Mouse (Mus musculus): ENCODE data around the gene St7. TPM values are rescaled to one million over a fixed set of nuclear protein-coding genes. Genes with fewer than 3 reads are reported as not detected.

Gene St7
- polyA plus RNA-seq, 1 experiment from 2014 or later, result 20.0 TPM

DNA sequence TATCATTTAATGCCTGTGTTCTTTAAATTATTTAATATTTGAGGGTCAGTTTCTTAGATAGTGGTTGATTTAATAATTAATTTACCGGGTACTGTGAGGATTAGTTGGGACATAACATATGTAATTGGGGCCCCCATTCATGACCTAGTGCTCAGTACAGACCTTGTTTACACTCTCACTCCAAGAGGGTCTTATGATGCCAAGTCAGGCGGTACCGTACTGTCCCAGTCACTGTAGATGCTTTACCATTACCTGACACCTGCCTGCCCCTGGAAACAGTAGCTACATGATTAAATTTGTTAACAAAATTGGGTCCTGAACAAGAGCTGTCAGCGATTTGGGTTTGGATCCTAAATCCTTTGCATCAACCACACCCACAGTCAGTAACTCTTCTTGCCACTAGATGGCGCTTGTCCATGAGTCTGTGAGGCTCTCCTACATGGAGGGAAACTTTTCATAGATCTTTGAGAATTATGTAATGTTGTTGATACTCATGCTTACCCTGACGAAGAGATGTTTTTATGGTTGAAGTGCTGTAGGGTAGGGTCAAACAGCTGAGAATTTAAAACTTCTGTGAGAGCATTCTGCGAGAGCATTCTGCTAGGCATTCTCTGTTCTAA lies 33.2 kb downstream of the St7 start:
- Histone ChIP-seq H3K36me3 (ENCODE audit: control insufficient read depth, insufficient read depth, low read length) (no peaks in the 10 kb centered on the region), H3K9me3 (ENCODE audit: control insufficient read depth, low read length) (no peaks in the 10 kb centered on the region), H3K4me1 (ENCODE audit: control insufficient read depth, insufficient read depth, low read length) (peaks cover 4% of the 10 kb centered on the region; the same call in 1 of the 2 replicates), H3K27me3 (ENCODE audit: control insufficient read depth, insufficient read depth, low read length) (no peaks in the 10 kb centered on the region), H3K4me3 (ENCODE audit: low read depth, low read length) (no peak overlapping the region), H3K4me2 (ENCODE audit: low read depth, severe bottlenecking) (no peak overlapping the region), H3K9ac (ENCODE audit: low read length) (no peak overlapping the region), H3K27ac (replicated peaks; ENCODE audit: low read depth, low read length) (no peak overlapping the region)
- 46% methylated on average over 7 of the region's 7 CpGs for WGBS
- DNase-seq (ENCODE audit: low spot score) (peak; percentile 54), ATAC-seq (ENCODE audit: insufficient number of reproducible peaks, low FRiP score, low TSS enrichment, low read depth) (no peak)

DNA sequence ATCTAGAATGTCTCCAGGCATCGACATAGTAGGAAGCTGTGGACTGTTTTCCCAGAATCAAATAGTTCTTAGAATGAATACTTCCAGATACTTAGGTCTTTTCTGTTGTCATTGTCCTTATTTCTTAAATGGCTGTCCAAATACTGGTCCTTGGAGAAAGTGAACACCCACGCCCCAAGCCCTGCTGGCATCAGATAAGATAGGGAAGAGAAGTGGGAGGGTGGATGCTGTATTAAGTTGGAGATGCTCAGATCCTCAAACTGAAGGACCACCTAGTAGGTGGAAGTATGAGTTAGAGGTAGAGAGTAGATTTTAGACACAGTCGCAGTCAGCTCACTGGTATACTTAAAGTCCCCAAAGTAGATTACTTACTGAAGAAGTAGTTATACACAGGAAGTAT lies 34.5 kb downstream of the St7 start:
- no peak overlapping the region for H3K27ac ChIP-seq (replicated peaks; ENCODE audit: low read depth, low read length)
- H3K4me2 ChIP-seq (ENCODE audit: low read depth, severe bottlenecking), result no peak overlapping the region
- peaks cover 4% of the 10 kb centered on the region; the same call in 1 of the 2 replicates for H3K4me1 ChIP-seq (ENCODE audit: control insufficient read depth, insufficient read depth, low read length)
- no peak overlapping the region for H3K4me3 ChIP-seq (ENCODE audit: low read depth, low read length)
- no peak overlapping the region for H3K9ac ChIP-seq (ENCODE audit: low read length)
- H3K27me3 ChIP-seq (ENCODE audit: control insufficient read depth, insufficient read depth, low read length), result no peaks in the 10 kb centered on the region
- 87% methylated on average over 3 of the region's 3 CpGs for WGBS
- no peaks in the 10 kb centered on the region for H3K36me3 ChIP-seq (ENCODE audit: control insufficient read depth, insufficient read depth, low read length)
- DNase-seq (ENCODE audit: low spot score) (no peak), ATAC-seq (ENCODE audit: insufficient number of reproducible peaks, low FRiP score, low TSS enrichment, low read depth) (no peak)
- no peaks in the 10 kb centered on the region for H3K9me3 ChIP-seq (ENCODE audit: control insufficient read depth, low read length)

DNA sequence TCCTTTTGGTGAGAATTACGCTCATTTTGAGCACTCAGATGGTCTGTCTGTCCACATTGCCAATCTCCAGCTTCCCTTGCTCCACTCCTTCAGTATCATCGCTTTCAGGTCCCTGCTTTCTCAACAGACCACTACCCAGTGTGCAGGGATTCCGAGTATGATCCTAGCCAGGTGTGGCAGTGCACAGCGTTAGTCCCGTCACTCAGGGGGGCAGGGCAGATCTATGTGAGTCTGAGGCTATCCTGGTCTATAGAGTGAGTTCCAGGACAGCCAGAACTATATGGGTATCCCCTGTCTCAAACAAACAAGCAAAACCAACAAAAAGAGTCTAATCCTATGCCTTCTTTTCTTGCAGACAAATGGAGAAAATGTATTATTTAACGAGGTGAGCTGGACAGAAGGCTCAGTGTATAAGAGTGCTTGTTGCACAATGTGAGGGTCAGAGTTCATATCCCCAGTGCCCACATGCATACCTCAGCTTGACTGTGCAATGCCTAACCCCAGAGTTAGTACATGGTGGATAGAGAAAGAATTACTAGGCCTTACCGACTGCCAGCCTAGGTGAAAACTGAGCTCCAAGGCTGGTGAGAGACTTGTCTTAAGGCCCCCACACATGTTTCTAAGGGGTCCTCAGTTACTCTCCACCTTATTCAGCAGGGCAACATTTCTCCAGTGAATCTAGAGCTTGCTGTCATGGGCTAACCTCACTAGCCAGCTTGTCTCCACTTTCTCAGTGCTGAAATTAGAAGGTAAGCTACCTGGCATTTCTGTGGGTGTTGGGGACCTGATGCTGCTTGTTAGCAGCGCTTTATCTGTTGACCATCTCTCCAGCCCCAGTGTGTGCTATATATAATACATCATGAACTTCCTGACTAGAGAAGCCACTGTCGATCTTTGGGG lies 35.4 kb downstream of the St7 start:
- Histone ChIP-seq H3K9me3 (ENCODE audit: control insufficient read depth, low read length) (no peaks in the 10 kb centered on the region), H3K27ac (replicated peaks; ENCODE audit: low read depth, low read length) (0 out of 2 replicates have a peak overlapping the region, but pooled peaks have one; percentile 36), H3K9ac (ENCODE audit: low read length) (no peak overlapping the region), H3K4me1 (ENCODE audit: control insufficient read depth, insufficient read depth, low read length) (peaks cover 4% of the 10 kb centered on the region; the same call in 1 of the 2 replicates), H3K4me3 (ENCODE audit: low read depth, low read length) (no peak overlapping the region), H3K36me3 (ENCODE audit: control insufficient read depth, insufficient read depth, low read length) (no peaks in the 10 kb centered on the region), H3K4me2 (ENCODE audit: low read depth, severe bottlenecking) (no peak overlapping the region), H3K27me3 (ENCODE audit: control insufficient read depth, insufficient read depth, low read length) (no peaks in the 10 kb centered on the region)
- no peak for DNase-seq (ENCODE audit: low spot score)
- 77% methylated on average over 9 of the region's 9 CpGs for WGBS
- ATAC-seq (ENCODE audit: insufficient number of reproducible peaks, low FRiP score, low TSS enrichment, low read depth), result no peak

DNA sequence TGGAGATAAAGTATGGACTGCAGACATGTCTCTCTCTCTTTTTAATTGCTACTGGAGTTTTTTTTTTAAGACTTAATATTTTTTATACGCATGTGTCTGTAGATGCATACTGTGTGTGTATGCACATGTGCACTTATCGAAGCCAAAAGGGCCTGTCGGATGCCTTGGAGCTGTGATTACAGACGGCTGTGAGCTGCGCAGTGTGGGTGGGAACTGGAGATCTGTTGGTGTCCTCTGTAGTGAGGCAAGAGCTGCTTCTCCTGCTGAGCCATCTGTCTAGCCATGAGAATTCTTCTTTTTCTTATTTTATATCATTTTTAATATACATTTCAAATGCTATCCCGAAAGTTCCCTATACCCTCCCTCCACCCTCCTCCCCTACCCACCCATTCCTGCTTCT lies 37.4 kb downstream of the St7 start:
- Histone ChIP-seq H3K27ac (replicated peaks; ENCODE audit: low read depth, low read length) (no peak overlapping the region), H3K4me2 (ENCODE audit: low read depth, severe bottlenecking) (no peak overlapping the region), H3K9me3 (ENCODE audit: control insufficient read depth, low read length) (no peaks in the 10 kb centered on the region), H3K36me3 (ENCODE audit: control insufficient read depth, insufficient read depth, low read length) (no peaks in the 10 kb centered on the region), H3K4me3 (ENCODE audit: low read depth, low read length) (no peak overlapping the region), H3K9ac (ENCODE audit: low read length) (no peak overlapping the region), H3K4me1 (ENCODE audit: control insufficient read depth, insufficient read depth, low read length) (peaks cover 4% of the 10 kb centered on the region), H3K27me3 (ENCODE audit: control insufficient read depth, insufficient read depth, low read length) (no peaks in the 10 kb centered on the region)
- DNase-seq (ENCODE audit: low spot score), result no peak
- 78% methylated on average over 6 of the region's 6 CpGs for WGBS
- no peak for ATAC-seq (ENCODE audit: insufficient number of reproducible peaks, low FRiP score, low TSS enrichment, low read depth)

DNA sequence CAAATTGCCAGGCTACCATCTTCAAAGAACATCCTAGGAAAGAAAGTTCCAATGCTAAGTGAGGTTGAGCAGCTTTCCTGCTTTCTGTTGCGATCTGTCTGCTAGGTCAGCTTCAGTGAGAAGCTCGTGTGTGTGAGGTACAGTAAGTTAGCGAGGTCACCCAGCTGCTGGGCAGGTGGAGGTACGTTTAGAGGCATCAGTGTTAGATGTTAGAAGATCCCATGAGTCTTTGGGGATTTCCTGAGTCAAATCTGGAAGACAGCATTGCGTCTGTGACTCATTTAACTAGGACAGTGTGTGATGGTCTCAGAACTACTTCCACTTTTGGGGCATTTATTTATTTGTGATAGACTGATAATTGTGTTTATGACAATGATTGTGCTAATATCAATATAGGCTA lies 39.0 kb downstream of the St7 start:
- H3K4me3 ChIP-seq (ENCODE audit: low read depth, low read length), result no peak overlapping the region
- H3K27ac ChIP-seq (replicated peaks; ENCODE audit: low read depth, low read length), result no peak overlapping the region
- WGBS, result 72% methylated on average over 5 of the region's 5 CpGs
- H3K4me2 ChIP-seq (ENCODE audit: low read depth, severe bottlenecking), result no peak overlapping the region
- no peak for DNase-seq (ENCODE audit: low spot score)
- H3K9me3 ChIP-seq (ENCODE audit: control insufficient read depth, low read length), result no peaks in the 10 kb centered on the region
- H3K36me3 ChIP-seq (ENCODE audit: control insufficient read depth, insufficient read depth, low read length), result no peaks in the 10 kb centered on the region
- H3K4me1 ChIP-seq (ENCODE audit: control insufficient read depth, insufficient read depth, low read length), result peaks cover 4% of the 10 kb centered on the region
- H3K27me3 ChIP-seq (ENCODE audit: control insufficient read depth, insufficient read depth, low read length), result no peaks in the 10 kb centered on the region
- no peak for ATAC-seq (ENCODE audit: insufficient number of reproducible peaks, low FRiP score, low TSS enrichment, low read depth)
- no peak overlapping the region for H3K9ac ChIP-seq (ENCODE audit: low read length)

DNA sequence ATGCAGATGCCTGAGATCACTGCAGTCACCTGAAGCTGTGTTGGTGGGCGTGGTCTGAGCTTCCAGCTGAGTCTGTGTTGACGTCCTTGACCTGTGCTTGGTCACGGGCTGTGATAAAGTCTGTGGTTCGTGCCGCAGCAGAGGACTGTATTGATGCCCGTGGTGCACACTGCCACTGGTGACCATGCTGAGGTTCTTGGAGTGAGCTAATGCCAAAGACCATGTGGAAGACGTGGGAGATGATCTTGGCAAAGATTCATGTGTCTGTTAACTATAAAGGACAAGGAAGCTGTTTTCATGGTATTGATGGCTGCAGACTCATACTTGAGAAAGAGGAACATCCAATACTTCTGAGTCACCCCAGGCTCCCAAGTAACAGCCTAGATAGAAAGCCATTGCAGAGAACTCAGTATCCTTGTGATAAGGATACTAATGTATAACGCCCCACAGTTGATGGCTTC lies 41.2 kb downstream of the St7 start:
- H3K9ac ChIP-seq (ENCODE audit: low read length), result no peak overlapping the region
- H3K27ac ChIP-seq (replicated peaks; ENCODE audit: low read depth, low read length), result no peak overlapping the region
- ATAC-seq (ENCODE audit: insufficient number of reproducible peaks, low FRiP score, low TSS enrichment, low read depth) (no peak), DNase-seq (ENCODE audit: low spot score) (no peak)
- 84% methylated on average over 8 of the region's 8 CpGs for WGBS
- no peaks in the 10 kb centered on the region for H3K27me3 ChIP-seq (ENCODE audit: control insufficient read depth, insufficient read depth, low read length)
- no peaks in the 10 kb centered on the region for H3K36me3 ChIP-seq (ENCODE audit: control insufficient read depth, insufficient read depth, low read length)
- H3K9me3 ChIP-seq (ENCODE audit: control insufficient read depth, low read length), result no peaks in the 10 kb centered on the region
- no peaks in the 10 kb centered on the region; the same call in 1 of the 2 replicates for H3K4me1 ChIP-seq (ENCODE audit: control insufficient read depth, insufficient read depth, low read length)
- H3K4me2 ChIP-seq (ENCODE audit: low read depth, severe bottlenecking), result no peak overlapping the region
- H3K4me3 ChIP-seq (ENCODE audit: low read depth, low read length), result no peak overlapping the region

DNA sequence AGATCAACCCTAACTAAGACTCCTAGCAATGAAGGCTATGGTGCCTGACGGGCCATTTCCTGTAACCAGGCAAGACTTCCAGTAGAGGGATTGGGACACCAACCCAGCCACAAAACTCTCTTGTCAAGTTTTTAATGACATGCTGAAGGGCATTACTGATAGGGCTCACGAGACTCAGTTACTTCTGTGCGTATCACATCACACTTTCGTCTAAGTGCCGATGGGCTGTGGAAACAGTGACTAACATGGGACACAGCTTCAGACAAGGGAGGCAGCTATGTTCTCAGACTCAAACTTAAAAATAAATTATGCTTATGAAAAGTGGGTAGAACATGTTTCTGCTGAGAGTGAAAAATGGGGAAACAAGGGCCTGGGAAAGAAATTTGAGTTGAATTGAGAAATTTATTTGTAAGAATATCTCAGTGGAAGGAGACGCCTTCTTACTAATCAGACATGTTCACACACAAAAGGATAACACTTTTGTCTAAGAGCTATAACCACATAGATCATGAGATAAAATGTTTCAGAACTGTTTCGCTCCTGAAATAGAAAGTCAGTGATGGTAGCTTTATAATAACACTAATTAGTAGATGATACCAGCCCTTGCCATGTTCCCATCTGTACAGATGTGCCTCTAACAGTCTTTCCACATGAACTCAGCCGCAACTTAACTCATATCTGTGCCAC lies 44.7 kb downstream of the St7 start:
- H3K36me3 ChIP-seq (ENCODE audit: control insufficient read depth, insufficient read depth, low read length), result no peaks in the 10 kb centered on the region
- H3K27ac ChIP-seq (replicated peaks; ENCODE audit: low read depth, low read length), result no peak overlapping the region
- no peak overlapping the region for H3K4me3 ChIP-seq (ENCODE audit: low read depth, low read length)
- WGBS, result 87% methylated on average over 8 of the region's 8 CpGs
- H3K4me2 ChIP-seq (ENCODE audit: low read depth, severe bottlenecking), result no peak overlapping the region
- H3K9me3 ChIP-seq (ENCODE audit: control insufficient read depth, low read length), result no peaks in the 10 kb centered on the region
- H3K9ac ChIP-seq (ENCODE audit: low read length), result no peak overlapping the region
- no peaks in the 10 kb centered on the region for H3K27me3 ChIP-seq (ENCODE audit: control insufficient read depth, insufficient read depth, low read length)
- no peaks in the 10 kb centered on the region; the same call in 1 of the 2 replicates for H3K4me1 ChIP-seq (ENCODE audit: control insufficient read depth, insufficient read depth, low read length)
- ATAC-seq (ENCODE audit: insufficient number of reproducible peaks, low FRiP score, low TSS enrichment, low read depth) (no peak), DNase-seq (ENCODE audit: low spot score) (no peak)

DNA sequence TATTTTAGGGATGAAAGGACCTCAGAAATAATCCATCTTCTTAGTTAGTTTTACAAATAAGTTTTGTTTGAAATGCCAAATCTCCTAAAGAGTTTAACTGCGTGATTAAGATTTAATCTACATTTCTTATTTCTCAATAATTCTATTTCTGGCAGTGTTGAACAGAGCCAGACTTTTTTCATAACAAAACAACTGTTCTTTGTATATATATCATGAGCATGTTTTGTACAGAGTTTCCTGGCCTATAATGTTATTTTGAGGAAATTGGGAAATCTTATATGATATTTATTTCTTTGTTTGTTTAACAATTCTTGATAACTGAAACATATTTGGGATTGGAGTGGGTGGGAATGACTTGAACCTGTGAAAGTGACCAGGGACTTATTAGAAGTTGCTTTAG lies 47.4 kb downstream of the St7 start:
- Histone ChIP-seq H3K4me3 (ENCODE audit: low read depth, low read length) (no peak overlapping the region), H3K4me1 (ENCODE audit: control insufficient read depth, insufficient read depth, low read length) (no peaks in the 10 kb centered on the region), H3K27ac (replicated peaks; ENCODE audit: low read depth, low read length) (no peak overlapping the region), H3K27me3 (ENCODE audit: control insufficient read depth, insufficient read depth, low read length) (no peaks in the 10 kb centered on the region), H3K36me3 (ENCODE audit: control insufficient read depth, insufficient read depth, low read length) (no peaks in the 10 kb centered on the region), H3K9ac (ENCODE audit: low read length) (no peak overlapping the region), H3K4me2 (ENCODE audit: low read depth, severe bottlenecking) (no peak overlapping the region), H3K9me3 (ENCODE audit: control insufficient read depth, low read length) (no peaks in the 10 kb centered on the region)
- DNase-seq (ENCODE audit: low spot score), result no peak
- WGBS, result 87% methylated on average over 1 of the region's 1 CpGs
- no peak for ATAC-seq (ENCODE audit: insufficient number of reproducible peaks, low FRiP score, low TSS enrichment, low read depth)

Data from limb, embryonic 11.5 days (tissue).